In genomic region chr5:20950855-20951650, GRCm38 (mm10) we compare ENCODE assay signal across 8 mouse cellular contexts. TPM values are rescaled to one million over a fixed set of nuclear protein-coding genes. Genes with fewer than 3 reads are reported as not detected.
A peak's percentile ranks its signal among the peaks of the same experiment; 100 is the strongest.
DNase-seq lines count a peak whose midpoint lies in the region; ATAC-seq and TF ChIP-seq lines count a peak whose summit lies in the region.

No protein-coding gene starts in this region.

- H3K9me3 ChIP-seq in E14TG2a.4 (ENCODE audit: low read length), result no peaks in the 10 kb centered on the region
- H3K9me3 ChIP-seq in forebrain, embryonic 13.5 days (replicated peaks), result no peaks in the 10 kb centered on the region

- peak overlapping the region; percentile 99 for H3K27ac ChIP-seq in forebrain, embryonic 13.5 days

- no peak for TF ChIP-seq CTCF in E14TG2a.4 (conservative IDR thresholded peaks at IDR 0.05; ENCODE audit: low read length)

- peak overlapping the region; percentile 67 for H3K4me2 ChIP-seq in forebrain, embryonic 13.5 days

- H3K4me3 ChIP-seq in E14TG2a.4 (replicated peaks; ENCODE audit: low read length), result peak overlapping the region; percentile 97
- H3K4me3 ChIP-seq in forebrain, embryonic 13.5 days, result peak overlapping the region; percentile 94

- H3K27me3 ChIP-seq in E14TG2a.4 (ENCODE audit: insufficient read depth, low read length), result no peaks in the 10 kb centered on the region
- H3K27me3 ChIP-seq in forebrain, embryonic 13.5 days, result no peaks in the 10 kb centered on the region

- under 1% methylated on average over 82 of the region's 88 CpGs for WGBS in forebrain, embryonic 13.5 days

- peak; percentile 50 for DNase-seq in adipocyte (ENCODE audit: low spot score)
- peak; percentile 66 to 70 for DNase-seq in heart, postnatal 14 days
- peak; percentile 49 to 74 for DNase-seq in layer of hippocampus, postnatal 10 days (ENCODE audit: low spot score in 2 of 2)
- DNase-seq in lung, postnatal 36 days, result peak; percentile 45
- peak; percentile 39 for DNase-seq in retina, postnatal 7 days (ENCODE audit: low read depth, low spot score)
- DNase-seq in yolk sac, embryonic 10.5 days (ENCODE audit: low spot score), result no peak

- ATAC-seq in forebrain, embryonic 13.5 days, result peak; percentile 84

- H3K9ac ChIP-seq in forebrain, embryonic 13.5 days, result peak overlapping the region; percentile 95

- H3K4me1 ChIP-seq in E14TG2a.4 (replicated peaks; ENCODE audit: low read depth, low read length), result peaks cover 61% of the 10 kb centered on the region
- H3K4me1 ChIP-seq in forebrain, embryonic 13.5 days, result peaks cover 32% of the 10 kb centered on the region

- peaks cover 8% of the 10 kb centered on the region; the same call in 1 of the 2 replicates for H3K36me3 ChIP-seq in E14TG2a.4 (ENCODE audit: insufficient read depth, low read length)
- H3K36me3 ChIP-seq in forebrain, embryonic 13.5 days (ENCODE audit: poor library complexity, severe bottlenecking), result no peaks in the 10 kb centered on the region

- intact Hi-C loops in heart, postnatal 14 days (cut with DNase I), result loop anchor here (2.0 to 5.0 kb wide), 2 partner anchors 69 to 104 kb away; partner anchors contain the start of genes Phtf2, Ptpn12 and Tmem60

RNA-seq across cellular contexts. Expression of gene Rsbn1l, which starts 5.1 kb away (rescaled TPM):
- polyA plus RNA-seq in forebrain, embryonic 13.5 days (2015; fragmentation: Nextera tagmentation; extraction: Ambion mirVana), result 5.8 and 6.3 TPM in 2 replicates
- total RNA-seq in heart, postnatal 14 days (2021), result 10 to 100 TPM; 14.2 to 16.3 TPM
- total RNA-seq in layer of hippocampus, postnatal 10 days (2021), result 10 to 100 TPM; 15.4 to 15.6 TPM
